Mouse (Mus musculus) E14TG2a.4 (cell line): ENCODE measurements around the gene Prn.

Experiments
- H3K27me3 ChIP-seq: 2 replicates; pipeline ENCODE4 v1.6.1; 2014; ENCODE audit warnings: low read length, control low read depth; ENCODE audit not compliant: insufficient read depth
- H3K36me3 ChIP-seq: 2 replicates; pipeline ENCODE4 v1.6.1; 2014; ENCODE audit warnings: low read length, control low read depth; ENCODE audit not compliant: insufficient read depth
- H3K4me1 ChIP-seq: replicated peaks from 2 replicates; pipeline ENCODE4 v1.6.1; 2014; ENCODE audit warnings: low read depth, low read length, control low read depth
- H3K4me3 ChIP-seq: replicated peaks from 2 replicates; pipeline ENCODE4 v1.5.1; 2014; ENCODE audit warnings: mild to moderate bottlenecking, low read length
- H3K9me3 ChIP-seq: 2 replicates; pipeline ENCODE4 v1.6.1; 2014; ENCODE audit warnings: low read length, control low read depth
- CTCF ChIP-seq: conservative IDR thresholded peaks from 2 replicates; pipeline ENCODE4 v1.5.1; 2014; ENCODE audit warnings: low read length
- NANOG ChIP-seq: IDR thresholded peaks from 2 replicates; pipeline ENCODE4 v1.6.1; 2014; ENCODE audit warnings: borderline replicate concordance, low read length, mixed read lengths
- POU5F1 ChIP-seq: IDR thresholded peaks from 2 replicates; pipeline ENCODE4 v1.6.1; 2014; ENCODE audit warnings: low read length, borderline replicate concordance

The Prn gene

DNA sequence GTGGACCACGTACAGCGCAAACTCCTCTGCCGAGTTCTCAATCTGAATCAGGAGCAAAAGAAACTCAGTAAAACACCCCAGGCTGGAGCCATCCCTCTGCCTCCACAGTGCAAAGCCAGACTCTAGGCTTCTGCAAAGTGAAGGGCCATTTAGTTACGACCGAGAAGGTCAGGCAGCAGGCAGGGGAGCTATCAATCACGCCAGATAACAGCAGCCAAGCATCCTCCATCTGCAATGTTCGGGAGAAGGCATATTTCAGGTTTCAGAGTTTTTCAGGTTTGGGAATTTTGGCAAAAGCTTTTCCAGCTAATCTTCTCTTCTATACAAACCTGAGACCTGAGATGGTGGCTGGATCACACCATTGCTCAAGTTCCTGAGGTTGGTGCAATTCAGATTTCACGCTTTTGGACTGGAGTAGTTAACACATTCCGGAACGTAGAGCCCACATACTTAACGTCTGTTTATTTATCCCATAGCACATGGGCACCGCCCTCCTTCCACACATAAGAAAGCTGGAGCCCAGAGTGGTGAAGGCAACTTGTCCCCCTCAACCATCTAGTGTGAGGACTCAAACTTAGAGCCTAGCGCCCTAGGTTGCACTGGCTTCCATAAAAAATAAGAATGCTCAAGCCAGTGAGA is 92.1 kb downstream of the Prn start:
- no peak for TF ChIP-seq POU5F1
- Histone ChIP-seq H3K4me3 (no peak overlapping the region), H3K4me1 (peaks cover 8% of the 10 kb centered on the region), H3K9me3 (no peaks in the 10 kb centered on the region), H3K27me3 (no peaks in the 10 kb centered on the region), H3K36me3 (0 out of 2 replicates have a peak, but pooled peaks cover 6% of the 10 kb centered on the region)

DNA sequence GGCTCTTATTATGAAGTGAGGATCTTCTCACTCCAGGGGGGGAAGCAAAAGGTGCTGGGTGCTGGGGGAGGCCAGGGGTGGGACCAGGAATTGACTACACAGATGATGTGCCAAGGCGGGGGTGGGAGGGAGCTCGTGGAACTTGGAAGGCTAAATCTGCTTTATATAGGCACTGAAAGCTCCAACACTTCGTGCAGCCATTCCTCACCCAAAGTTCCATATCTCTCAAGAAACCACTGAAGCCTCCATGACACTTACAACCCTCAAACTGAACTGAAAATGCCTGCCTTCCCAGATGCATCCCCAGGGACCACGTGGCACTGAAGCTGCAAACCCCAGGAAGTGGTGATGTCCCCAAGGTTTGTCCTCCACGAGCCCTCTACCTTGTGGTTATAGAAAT is 94.2 kb downstream of the Prn start:
- Histone ChIP-seq H3K9me3 (no peaks in the 10 kb centered on the region), H3K4me3 (no peak overlapping the region), H3K36me3 (0 out of 2 replicates have a peak, but pooled peaks cover 6% of the 10 kb centered on the region), H3K27me3 (no peaks in the 10 kb centered on the region; the same call in 1 of the 2 replicates), H3K4me1 (peaks cover 8% of the 10 kb centered on the region)
- TF ChIP-seq CTCF, result no peak
- no peak for TF ChIP-seq POU5F1
- no peak for TF ChIP-seq NANOG

DNA sequence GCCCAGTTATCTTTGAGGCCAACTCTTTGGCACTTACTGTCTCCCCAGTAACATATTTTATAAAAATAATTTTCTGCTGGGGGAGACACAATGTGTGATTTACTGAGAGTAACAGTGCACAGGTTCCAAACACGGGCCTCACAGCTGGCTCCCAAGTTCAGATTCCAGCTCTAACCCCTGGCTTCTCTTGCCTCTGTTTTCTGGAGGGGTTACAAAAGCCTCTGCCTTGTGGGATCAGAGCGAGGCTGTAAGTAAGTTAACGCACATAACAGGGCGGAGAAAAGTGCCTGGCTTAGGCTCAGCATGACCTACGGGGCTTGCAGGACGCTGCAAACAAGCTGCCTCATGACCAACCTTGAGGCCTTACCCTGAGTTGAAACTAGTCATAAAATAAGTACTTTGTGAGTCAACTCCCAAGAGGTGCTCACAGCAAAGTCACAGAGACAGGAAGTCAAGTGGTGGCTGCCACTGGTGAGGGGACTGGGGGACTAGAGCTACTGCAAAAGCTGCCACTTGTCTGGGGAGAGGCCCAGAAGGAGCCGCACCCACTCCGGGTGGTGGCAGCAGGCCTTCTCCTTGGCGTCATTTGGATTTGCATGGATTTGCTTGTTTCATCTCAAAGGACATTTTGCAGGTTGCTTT is 94.9 kb downstream of the Prn start:
- H3K36me3 ChIP-seq, result 0 out of 2 replicates have a peak, but pooled peaks cover 10% of the 10 kb centered on the region
- no peaks in the 10 kb centered on the region; the same call in 1 of the 2 replicates for H3K27me3 ChIP-seq
- H3K9me3 ChIP-seq, result no peaks in the 10 kb centered on the region
- H3K4me1 ChIP-seq, result peaks cover 8% of the 10 kb centered on the region
- no peak overlapping the region for H3K4me3 ChIP-seq
- no peak for TF ChIP-seq CTCF
- no peak for TF ChIP-seq POU5F1
- TF ChIP-seq NANOG, result no peak

DNA sequence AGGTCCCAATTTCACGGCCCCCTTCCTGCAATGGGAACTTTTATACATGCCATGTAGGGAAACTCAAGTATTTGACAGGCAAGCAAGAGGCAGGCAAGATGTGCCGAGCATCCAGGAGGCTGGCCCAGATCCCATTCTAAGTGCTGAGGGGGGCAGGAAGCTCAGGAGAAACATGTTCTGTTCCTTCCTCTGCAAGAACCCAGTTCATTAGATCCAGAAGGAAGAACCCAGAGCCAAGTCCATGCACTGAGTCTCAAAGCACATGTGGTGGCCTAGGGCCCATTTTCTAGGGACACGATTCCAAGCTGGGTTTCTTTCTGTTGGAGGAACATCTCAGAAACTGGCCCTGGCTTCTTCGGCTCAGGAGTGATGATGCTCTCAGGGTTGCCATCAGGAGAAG is 95.7 kb downstream of the Prn start:
- no peak for TF ChIP-seq POU5F1
- TF ChIP-seq NANOG, result no peak
- TF ChIP-seq CTCF, result no peak
- no peak overlapping the region for H3K4me3 ChIP-seq
- H3K4me1 ChIP-seq, result peaks cover 8% of the 10 kb centered on the region
- H3K27me3 ChIP-seq, result no peaks in the 10 kb centered on the region; the same call in 1 of the 2 replicates
- 0 out of 2 replicates have a peak, but pooled peaks cover 10% of the 10 kb centered on the region for H3K36me3 ChIP-seq
- H3K9me3 ChIP-seq, result no peaks in the 10 kb centered on the region
